Mouse (Mus musculus): ENCODE results near the gene Cldn7.

DNA sequence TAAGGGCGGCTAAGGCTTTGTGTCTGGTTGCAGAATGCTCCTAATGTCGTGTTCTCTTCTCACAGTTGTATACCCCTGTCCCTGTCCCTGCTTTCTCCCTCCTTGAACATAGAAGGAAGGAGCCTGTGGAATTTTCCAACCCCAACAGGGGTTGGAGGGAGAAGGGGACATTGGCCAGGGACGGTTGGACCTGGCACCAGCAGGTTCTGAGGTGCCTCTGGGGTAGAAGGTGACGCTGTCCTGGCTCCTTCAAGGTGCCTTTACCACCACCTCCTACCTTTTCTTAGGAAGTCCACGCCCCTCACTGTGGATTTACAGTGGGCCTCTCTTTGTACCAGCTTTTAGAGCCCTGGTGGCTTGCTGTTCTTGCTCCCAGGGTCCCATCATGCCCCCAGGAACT, 26.7 kb upstream of the Cldn7 start:
- no peak for TF ChIP-seq ZNF384 (IDR thresholded peaks at IDR 0.05; ENCODE audit: low read depth, low read length)
- TF ChIP-seq MAFK (IDR thresholded peaks at IDR 0.05; ENCODE audit: insufficient read depth, low read depth, low read length): no peak
